Mouse (Mus musculus) lung, postnatal 0 days (tissue): ENCODE data around the gene Kif11.

Experiments used
- CTCF ChIP-seq: IDR thresholded peaks from 2 replicates; pipeline ENCODE4 v1.5.1; 2016; ENCODE audit warnings: antibody characterized with exemption, mild to moderate bottlenecking
- EP300 ChIP-seq: IDR thresholded peaks from 2 replicates; pipeline ENCODE4 v1.6.1; 2016; ENCODE audit warnings: antibody characterized with exemption, mild to moderate bottlenecking, control low read depth

DNA sequence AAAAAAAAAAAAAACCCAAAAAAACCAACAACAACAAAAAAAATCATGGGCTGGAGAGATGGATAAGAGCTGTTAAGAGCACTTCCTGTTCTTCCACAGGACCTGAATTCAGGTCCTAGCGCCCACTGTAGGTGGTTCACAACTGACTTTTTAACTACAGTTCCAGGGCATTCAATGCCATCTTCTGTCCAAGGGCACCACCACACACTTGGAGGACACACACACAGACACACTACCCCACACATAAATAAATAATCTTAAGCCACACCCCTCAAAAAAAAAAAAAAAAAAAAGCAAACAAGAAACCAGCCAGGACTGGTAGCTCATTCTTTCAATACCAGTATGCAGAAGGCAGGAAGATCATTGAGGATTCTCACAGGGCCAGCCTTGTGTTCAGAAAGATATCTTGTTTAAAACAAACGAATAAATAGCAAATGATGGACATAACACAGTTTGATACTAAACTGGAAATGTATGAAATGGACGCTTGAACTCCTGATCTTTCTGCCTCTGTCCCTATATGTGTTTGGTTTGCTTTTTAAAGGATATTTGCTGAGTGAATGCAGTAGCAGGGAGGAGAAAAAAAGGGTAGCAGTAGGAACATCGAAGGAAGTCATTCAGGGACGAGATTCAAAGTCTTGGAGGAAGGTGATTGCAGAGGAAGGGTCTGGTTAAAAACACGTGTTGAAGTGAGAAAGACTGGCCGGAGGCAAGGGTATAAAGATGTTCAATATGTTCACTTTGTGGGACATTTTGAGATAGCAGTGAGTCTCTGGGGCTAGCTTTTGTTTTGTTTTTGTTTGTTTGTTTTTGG, 1.1 kb upstream of the Kif11 start:
- TF ChIP-seq CTCF, result peak; percentile 22; the same call in 1 of the 2 replicates
- no peak for TF ChIP-seq EP300
